Mouse (Mus musculus) small intestine, adult 2 months (tissue): ENCODE measurements around the gene Zc3h7a.

Experiments
- CTCF ChIP-seq: fragments of 200-500 bp; IDR thresholded peaks from 2 replicates; pipeline ENCODE4 v1.5.1; 2012; ENCODE audit warnings: low read depth, mild to moderate bottlenecking, control low read depth, inconsistent platforms, low read length, moderate library complexity, mixed read lengths; ENCODE audit not compliant: insufficient replicate concordance, insufficient read length; ENCODE audit errors: extremely low read depth
- POLR2A ChIP-seq: fragments of 200-500 bp; IDR thresholded peaks from 2 replicates; pipeline ENCODE4 v1.6.1; 2012; ENCODE audit warnings: low read depth, mild to moderate bottlenecking, control low read depth, inconsistent platforms, low read length, moderate library complexity

DNA sequence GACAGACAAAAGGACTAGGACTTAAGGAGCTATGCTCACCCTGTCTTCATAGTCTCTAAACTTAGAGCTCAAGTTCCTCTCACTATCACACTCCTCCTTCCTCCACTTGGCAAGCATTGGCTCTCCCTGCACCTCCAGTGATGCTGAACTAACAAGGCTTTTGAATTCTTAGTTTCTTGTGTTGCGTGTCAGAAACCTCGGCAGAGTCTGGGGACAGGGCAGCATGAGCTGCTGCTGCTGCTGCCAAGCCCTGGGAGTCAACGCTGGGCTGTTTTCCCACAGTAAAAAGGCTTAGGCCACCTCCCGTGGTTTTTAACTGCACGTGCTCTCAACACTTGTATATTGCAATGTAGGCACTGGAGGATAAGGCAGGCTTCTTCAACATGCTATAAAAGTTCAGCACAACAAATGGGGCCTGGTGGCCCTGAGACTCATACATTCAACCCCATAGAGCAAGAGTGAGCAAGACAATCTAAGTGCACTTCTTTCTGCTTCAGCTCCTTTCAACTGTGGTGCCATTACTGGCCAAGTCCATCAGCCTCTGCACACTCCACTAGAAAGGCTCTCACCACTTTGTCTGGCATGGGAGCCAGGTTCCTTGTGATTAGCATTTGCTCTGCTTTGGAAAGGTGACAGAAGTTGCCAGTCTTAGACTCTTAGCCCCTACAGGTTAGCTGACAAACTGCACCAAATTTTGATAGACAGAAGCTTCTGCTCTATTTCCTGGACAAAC is 89.2 kb downstream of the Zc3h7a start:
- TF ChIP-seq CTCF (no peak), POLR2A (no peak)
